Mouse (Mus musculus): ENCODE measurements around the gene Nme9. TPM values are rescaled to one million over a fixed set of nuclear protein-coding genes. Genes with fewer than 3 reads are reported as not detected.

Nme9 gene
- polyA plus RNA-seq, 1 experiment from 2014 or later, result 1.5 TPM

DNA sequence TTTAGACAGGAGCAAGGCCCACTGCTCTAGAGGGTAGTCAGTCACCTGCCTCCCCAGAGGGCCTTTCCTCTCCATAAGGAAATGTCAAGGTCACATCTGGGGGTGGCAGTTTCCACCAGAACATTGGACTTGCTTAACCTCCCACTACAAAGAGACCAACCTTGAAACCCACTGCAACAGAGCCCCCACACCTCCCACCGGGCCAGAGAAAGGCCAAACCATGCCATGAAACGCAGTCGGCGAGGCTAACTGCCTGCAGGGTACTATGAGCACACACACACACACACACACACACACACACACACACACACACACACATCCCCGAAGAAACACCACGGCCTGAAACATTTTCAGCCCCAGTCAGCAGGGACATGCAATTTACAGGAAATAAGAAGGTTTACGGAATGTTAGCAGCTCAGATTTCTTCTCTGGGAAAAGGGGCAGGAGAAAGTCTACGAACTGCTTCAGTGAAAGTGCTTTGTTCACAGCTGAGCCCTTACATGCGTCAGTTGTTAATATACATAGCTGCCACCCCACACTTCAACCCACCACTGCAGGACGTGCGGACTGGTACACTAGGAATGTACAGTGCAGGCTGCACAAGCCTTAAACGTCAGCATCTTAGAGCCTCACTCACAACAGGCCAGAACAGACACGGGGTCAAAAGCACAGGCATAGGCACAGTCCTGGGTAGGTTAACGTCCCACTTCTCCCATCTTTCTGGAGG is 16.2 kb upstream of the Nme9 start:
- peaks cover 2% of the 10 kb centered on the region; the same call in 1 of the 2 replicates for H3K27me3 ChIP-seq (replicated peaks; ENCODE audit: control insufficient read depth, insufficient read depth, low read length)
- peaks cover 25% of the 10 kb centered on the region for H3K4me1 ChIP-seq (ENCODE audit: control insufficient read depth, insufficient read depth, low read length)
- H3K9me3 ChIP-seq (replicated peaks; ENCODE audit: control insufficient read depth, low read length), result no peaks in the 10 kb centered on the region
- WGBS, result 25% methylated on average over 14 of the region's 14 CpGs
- DNase-seq (ENCODE audit: low spot score) (peak; percentile 38), ATAC-seq (peak; percentile 32)
- H3K9ac ChIP-seq (ENCODE audit: low read length), result peak overlapping the region; percentile 93
- H3K4me3 ChIP-seq (ENCODE audit: low read depth, low read length), result peak overlapping the region; percentile 81
- H3K4me2 ChIP-seq (ENCODE audit: low read length), result peak overlapping the region; percentile 84
- H3K36me3 ChIP-seq (ENCODE audit: control insufficient read depth, insufficient read depth, low read length), result no peaks in the 10 kb centered on the region
- peak overlapping the region; percentile 87; the same call in 1 of the 2 replicates for H3K27ac ChIP-seq (ENCODE audit: low read depth, low read length)

DNA sequence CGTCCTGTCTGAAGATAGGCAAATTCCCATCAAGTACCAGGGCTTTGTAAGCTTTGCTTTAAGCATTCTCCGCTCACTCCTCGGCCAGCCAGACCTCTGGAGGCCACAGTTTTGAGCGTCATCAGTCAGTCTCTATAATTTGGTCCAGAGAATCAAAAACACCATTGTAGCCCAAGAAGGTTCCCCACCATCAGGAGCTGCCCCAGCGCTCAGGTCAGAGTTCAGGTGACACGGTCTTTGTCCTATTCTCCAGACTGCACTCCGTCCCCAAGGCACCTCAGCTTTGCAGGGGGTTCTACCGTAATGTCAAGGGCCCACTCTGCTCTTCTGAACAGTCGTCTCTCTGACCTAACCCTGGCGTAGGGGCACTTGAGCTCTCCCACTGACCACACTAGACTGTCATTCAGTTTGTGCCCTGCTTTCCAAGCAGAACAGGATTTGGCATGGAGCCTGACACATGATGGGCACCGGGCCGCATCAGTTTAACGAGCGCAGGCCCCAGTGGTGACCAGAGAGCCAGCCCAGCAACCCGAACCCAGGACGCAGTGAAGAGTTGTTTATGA is 15.6 kb upstream of the Nme9 start:
- DNase-seq (ENCODE audit: low spot score) (peak; percentile 62), ATAC-seq (peak; percentile 52)
- Histone ChIP-seq H3K4me2 (ENCODE audit: low read length) (peak overlapping the region; percentile 84), H3K27me3 (replicated peaks; ENCODE audit: control insufficient read depth, insufficient read depth, low read length) (peaks cover 2% of the 10 kb centered on the region; the same call in 1 of the 2 replicates), H3K27ac (ENCODE audit: low read depth, low read length) (peak overlapping the region; percentile 87), H3K9me3 (replicated peaks; ENCODE audit: control insufficient read depth, low read length) (no peaks in the 10 kb centered on the region), H3K9ac (ENCODE audit: low read length) (peak overlapping the region; percentile 93), H3K36me3 (ENCODE audit: control insufficient read depth, insufficient read depth, low read length) (no peaks in the 10 kb centered on the region), H3K4me3 (ENCODE audit: low read depth, low read length) (peak overlapping the region; percentile 81), H3K4me1 (ENCODE audit: control insufficient read depth, insufficient read depth, low read length) (peaks cover 25% of the 10 kb centered on the region)
- WGBS, result 6% methylated on average over 16 of the region's 16 CpGs

DNA sequence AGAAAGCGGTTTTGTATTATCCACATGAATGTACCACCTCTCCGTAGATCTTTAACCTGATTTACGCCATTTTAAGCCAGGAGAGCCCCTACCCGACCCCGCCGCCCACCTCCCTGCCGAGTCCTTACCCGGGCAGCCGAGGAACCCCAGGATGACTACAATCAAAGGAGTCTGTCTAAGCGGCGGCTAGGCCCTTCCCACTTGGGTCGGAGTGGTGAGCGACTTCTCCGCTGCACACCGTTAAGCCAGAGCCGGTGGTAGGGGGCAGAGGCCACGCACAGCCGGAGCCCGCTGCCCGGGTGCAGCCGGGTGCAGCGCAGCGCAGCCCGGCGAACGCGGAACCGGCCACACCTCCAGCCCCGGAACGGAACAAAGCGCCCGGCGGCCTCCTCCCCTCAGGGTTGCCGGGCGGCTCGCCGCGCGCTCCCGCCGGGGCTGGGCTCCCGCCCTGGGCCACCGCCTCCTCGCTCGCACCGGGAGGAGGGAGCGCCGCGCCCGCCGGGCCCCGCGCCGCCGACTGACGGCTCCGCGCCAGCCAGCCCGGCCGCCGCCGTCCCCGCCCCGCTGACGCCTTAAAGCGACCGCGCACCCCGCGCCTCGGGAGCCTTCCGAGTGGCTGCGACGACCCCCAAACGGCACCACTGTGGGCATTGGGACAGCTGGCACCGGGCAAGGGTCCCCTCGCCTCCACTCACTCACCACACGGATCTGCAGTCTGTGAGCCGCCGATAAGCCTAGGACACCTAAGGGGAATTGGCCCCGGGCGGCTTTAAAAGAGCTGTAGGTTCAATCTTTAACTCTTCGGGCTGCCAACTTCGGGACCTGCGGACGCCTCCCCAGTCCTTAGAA is 14.9 kb upstream of the Nme9 start:
- Histone ChIP-seq H3K36me3 (ENCODE audit: control insufficient read depth, insufficient read depth, low read length) (no peaks in the 10 kb centered on the region), H3K27me3 (replicated peaks; ENCODE audit: control insufficient read depth, insufficient read depth, low read length) (peaks cover 2% of the 10 kb centered on the region; the same call in 1 of the 2 replicates), H3K4me2 (ENCODE audit: low read length) (peak overlapping the region; percentile 84), H3K9ac (ENCODE audit: low read length) (peak overlapping the region; percentile 93), H3K27ac (ENCODE audit: low read depth, low read length) (peak overlapping the region; percentile 87), H3K4me1 (ENCODE audit: control insufficient read depth, insufficient read depth, low read length) (peaks cover 25% of the 10 kb centered on the region), H3K4me3 (ENCODE audit: low read depth, low read length) (peak overlapping the region; percentile 81), H3K9me3 (replicated peaks; ENCODE audit: control insufficient read depth, low read length) (no peaks in the 10 kb centered on the region)
- peak; percentile 67 for DNase-seq (ENCODE audit: low spot score)
- WGBS, result under 1% methylated on average over 59 of the region's 86 CpGs
- ATAC-seq, result peak; percentile 80

DNA sequence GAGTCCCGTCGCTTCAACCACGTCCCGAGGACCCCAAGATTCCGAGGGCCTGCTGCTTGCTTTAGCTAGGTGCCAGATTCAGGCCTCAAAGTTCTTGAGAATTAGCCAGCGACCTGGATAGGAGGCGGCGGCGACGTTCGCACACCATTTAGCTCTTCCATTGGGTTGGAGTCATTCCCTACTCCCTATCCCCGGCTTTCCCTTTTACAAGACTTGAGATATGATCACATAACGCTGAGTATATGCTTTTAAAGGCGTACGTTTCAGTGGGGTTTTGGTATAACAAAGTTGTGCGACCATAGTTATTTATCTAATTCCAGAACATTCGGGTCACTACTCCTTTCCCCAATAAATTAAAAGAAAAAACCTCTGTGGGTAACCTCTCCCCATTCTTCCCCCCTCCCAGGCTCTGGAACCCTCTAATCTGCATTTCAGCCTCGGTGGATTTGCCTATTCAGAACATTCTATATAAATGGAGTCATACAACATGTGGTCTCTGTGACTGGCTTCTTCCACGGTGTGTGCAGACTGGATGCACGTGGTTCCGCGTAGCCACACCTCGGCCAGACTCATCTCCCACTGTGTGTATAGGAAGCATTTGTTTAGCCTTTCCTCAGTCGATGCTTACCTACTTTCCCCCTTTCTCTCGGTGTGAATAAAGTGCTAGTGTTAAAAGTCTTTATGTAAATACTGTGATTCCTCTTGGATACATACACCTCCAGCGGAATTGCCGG is 14.1 kb upstream of the Nme9 start, which contains the start of gene Mras:
Gene Mras (minus strand): TSS at position 351 of the 734 bp plus-strand sequence.
- H3K27ac ChIP-seq (ENCODE audit: low read depth, low read length), result peak within 1 kb of the TSS; percentile 87
- peaks cover 2% of the 10 kb centered on the region; the same call in 1 of the 2 replicates for H3K27me3 ChIP-seq (replicated peaks; ENCODE audit: control insufficient read depth, insufficient read depth, low read length)
- H3K4me2 ChIP-seq (ENCODE audit: low read length), result peak within 1 kb of the TSS; percentile 84
- 18% methylated on average over 27 of the region's 27 CpGs for WGBS
- peak within 1 kb of the TSS; percentile 81 for H3K4me3 ChIP-seq (ENCODE audit: low read depth, low read length)
- H3K9ac ChIP-seq (ENCODE audit: low read length), result peak within 1 kb of the TSS; percentile 93
- ATAC-seq, result peak; percentile 12
- peaks cover 25% of the 10 kb centered on the region for H3K4me1 ChIP-seq (ENCODE audit: control insufficient read depth, insufficient read depth, low read length)
- H3K36me3 ChIP-seq (ENCODE audit: control insufficient read depth, insufficient read depth, low read length), result no peaks in the 10 kb centered on the region
- no peak for DNase-seq (ENCODE audit: low spot score)
- H3K9me3 ChIP-seq (replicated peaks; ENCODE audit: control insufficient read depth, low read length), result no peaks in the 10 kb centered on the region

DNA sequence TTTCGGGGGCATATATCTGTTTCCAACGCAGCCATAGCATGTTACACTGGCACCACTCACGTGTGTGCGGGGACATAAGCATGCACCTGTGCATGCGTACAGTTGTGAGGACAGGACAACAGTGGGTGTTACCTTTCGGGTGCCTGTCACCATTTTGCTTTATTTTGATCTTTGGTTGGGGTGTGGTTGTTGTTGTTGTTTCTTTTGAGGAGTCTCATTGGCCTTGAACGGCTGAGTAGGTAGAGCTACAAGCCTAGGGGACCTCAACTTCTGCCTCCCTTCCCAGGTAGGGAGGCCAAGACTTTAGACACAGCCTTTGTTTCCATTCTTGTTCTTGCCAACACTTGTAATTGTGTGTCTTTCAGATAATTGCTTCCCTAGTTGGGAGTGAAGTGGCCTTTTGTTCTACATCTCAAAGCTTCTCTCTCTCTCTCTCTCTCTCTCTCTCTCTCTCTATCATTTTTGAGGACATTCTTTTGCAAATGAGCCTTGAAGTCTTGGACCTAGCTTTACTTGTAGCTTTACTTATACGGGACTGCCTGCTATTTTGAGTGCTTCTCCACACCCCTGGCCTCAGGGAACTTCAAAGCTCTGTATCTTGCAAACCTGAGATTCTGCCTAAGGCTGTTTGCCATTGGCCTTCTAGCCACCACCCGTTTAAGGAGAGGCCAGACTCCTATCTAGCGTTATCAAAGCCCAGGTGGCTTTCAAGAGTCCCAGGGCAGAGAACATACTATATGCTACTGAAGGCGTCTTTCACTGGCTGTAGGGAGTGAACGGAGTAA is 13.3 kb upstream of the Nme9 start:
- WGBS, result 77% methylated on average over 12 of the region's 12 CpGs
- ATAC-seq, result no peak

DNA sequence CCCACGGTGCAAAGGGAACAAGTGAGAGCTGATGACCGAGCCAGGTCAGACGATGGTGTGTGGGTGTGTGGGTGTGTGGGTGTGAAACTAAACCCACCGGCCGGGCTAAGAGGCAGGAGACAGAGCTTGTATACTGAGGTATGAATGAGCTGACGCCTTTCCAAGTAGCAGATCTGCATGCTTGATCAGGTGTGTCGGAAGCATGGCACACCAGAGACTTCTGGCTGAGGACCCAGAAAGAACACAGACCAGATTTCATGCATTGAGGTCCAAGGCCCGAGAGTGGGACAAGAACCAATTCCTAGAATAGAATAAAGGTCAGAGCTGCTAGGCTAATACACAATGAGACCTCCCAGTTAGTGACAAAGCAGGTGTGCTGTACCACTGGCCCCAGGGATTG is 12.2 kb upstream of the Nme9 start:
- Histone ChIP-seq H3K9ac (ENCODE audit: low read length) (no peak overlapping the region), H3K4me1 (ENCODE audit: control insufficient read depth, insufficient read depth, low read length) (peaks cover 16% of the 10 kb centered on the region), H3K4me3 (ENCODE audit: low read depth, low read length) (no peak overlapping the region), H3K9me3 (replicated peaks; ENCODE audit: control insufficient read depth, low read length) (no peaks in the 10 kb centered on the region), H3K36me3 (ENCODE audit: control insufficient read depth, insufficient read depth, low read length) (no peaks in the 10 kb centered on the region), H3K27me3 (replicated peaks; ENCODE audit: control insufficient read depth, insufficient read depth, low read length) (peaks cover 2% of the 10 kb centered on the region; the same call in 1 of the 2 replicates), H3K4me2 (ENCODE audit: low read length) (no peak overlapping the region), H3K27ac (ENCODE audit: low read depth, low read length) (no peak overlapping the region)
- ATAC-seq (no peak), DNase-seq (ENCODE audit: low spot score) (no peak)
- 76% methylated on average over 8 of the region's 8 CpGs for WGBS

More for the DNA sequence above, 13.3 kb upstream of the Nme9 start:
- H3K27me3 ChIP-seq (replicated peaks; ENCODE audit: control insufficient read depth, insufficient read depth, low read length), result peaks cover 2% of the 10 kb centered on the region; the same call in 1 of the 2 replicates
- no peak for DNase-seq (ENCODE audit: low spot score)
- H3K9me3 ChIP-seq (replicated peaks; ENCODE audit: control insufficient read depth, low read length), result no peaks in the 10 kb centered on the region
- H3K36me3 ChIP-seq (ENCODE audit: control insufficient read depth, insufficient read depth, low read length), result no peaks in the 10 kb centered on the region
- H3K4me2 ChIP-seq (ENCODE audit: low read length), result no peak overlapping the region
- H3K4me3 ChIP-seq (ENCODE audit: low read depth, low read length), result no peak overlapping the region
- no peak overlapping the region for H3K9ac ChIP-seq (ENCODE audit: low read length)
- no peak overlapping the region for H3K27ac ChIP-seq (ENCODE audit: low read depth, low read length)
- H3K4me1 ChIP-seq (ENCODE audit: control insufficient read depth, insufficient read depth, low read length), result peaks cover 23% of the 10 kb centered on the region

DNA sequence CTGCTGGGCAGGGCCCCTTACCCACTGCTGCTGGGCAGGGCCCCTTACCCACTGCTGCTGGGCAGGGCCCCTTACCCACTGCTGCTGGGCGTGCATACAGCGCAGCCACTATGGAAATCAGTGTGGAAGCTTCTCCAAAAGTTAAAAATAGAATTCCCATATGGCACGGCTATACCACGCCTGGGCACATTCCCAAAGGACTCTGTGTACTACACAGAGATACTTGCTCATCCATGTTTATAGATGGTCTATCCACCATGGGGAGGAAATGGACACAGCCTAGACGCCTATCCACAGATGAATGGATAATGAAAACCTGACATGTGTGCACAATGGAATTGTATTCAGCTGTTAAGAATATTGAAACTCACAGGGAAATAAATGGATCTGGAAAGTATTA is 10.3 kb upstream of the Nme9 start:
- Histone ChIP-seq H3K4me3 (ENCODE audit: low read depth, low read length) (no peak overlapping the region), H3K9ac (ENCODE audit: low read length) (no peak overlapping the region), H3K4me2 (ENCODE audit: low read length) (no peak overlapping the region), H3K27ac (ENCODE audit: low read depth, low read length) (no peak overlapping the region), H3K27me3 (replicated peaks; ENCODE audit: control insufficient read depth, insufficient read depth, low read length) (peaks cover 2% of the 10 kb centered on the region; the same call in 1 of the 2 replicates), H3K4me1 (ENCODE audit: control insufficient read depth, insufficient read depth, low read length) (no peaks in the 10 kb centered on the region), H3K36me3 (ENCODE audit: control insufficient read depth, insufficient read depth, low read length) (no peaks in the 10 kb centered on the region), H3K9me3 (replicated peaks; ENCODE audit: control insufficient read depth, low read length) (no peaks in the 10 kb centered on the region)
- DNase-seq (ENCODE audit: low spot score) (peak; percentile 58), ATAC-seq (no peak)
- 59% methylated on average over 5 of the region's 5 CpGs for WGBS
